Mouse (Mus musculus) cerebellum, adult 9-10 months (tissue): ENCODE measurements around the gene Zswim5.

ENCODE experiments used
- DNase-seq: peaks from one replicate; pipeline ENCODE4 v3.0.0; 2022

Gene Zswim5

GRCm38 (mm10) chr4:117007058-117007457 lies 129.9 kb downstream of the Zswim5 start:
- DNase-seq, result no peak

- no peak for DNase-seq
Observed at GRCm38 (mm10) chr4:117010231-117010630, 133.1 kb downstream of the Zswim5 start.

DNA sequence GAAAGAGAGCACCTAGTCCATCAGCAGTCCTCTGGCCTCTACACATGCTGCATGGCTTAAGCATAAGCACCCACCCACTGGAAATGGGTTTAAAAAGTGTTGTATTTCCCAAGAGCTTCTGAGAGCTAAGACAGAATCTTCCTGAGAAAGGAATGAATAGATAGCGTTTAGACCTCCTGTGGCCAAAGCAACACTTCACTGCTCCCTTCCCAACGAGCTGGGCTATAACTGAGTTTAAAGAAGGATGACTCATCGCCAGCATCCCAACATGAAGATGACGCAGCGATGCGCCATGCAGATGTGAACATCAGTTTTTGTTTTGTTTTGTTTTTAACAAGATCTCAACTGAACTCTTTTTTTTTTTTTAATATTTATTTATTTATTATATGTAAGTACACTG lies 136.4 kb downstream of the Zswim5 start:
- DNase-seq, result no peak

DNA sequence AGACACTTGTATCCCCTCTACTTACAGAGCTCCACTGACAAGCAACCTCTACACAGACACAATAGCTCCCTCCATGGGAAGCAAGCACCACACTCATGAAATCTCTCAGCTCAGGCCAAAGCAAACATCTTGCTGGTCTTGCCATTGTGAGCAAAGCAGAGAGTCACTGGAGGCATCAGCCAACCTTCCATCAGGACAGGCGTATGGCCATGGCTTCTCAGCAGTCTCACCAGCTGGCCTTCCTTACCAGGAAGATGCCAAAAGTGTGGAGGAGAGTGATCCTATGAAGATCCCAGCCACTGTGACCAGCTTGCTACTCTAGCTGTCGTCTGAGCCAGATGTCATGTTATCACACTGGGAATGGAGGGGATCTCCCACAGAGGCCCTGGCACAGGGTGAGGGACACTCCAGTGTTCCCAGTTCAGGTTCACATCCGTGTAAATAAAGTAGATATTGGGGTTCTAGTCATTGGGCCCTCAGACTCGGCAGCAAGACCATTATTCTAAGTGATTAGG lies 137.8 kb downstream of the Zswim5 start:
- no peak for DNase-seq

DNA sequence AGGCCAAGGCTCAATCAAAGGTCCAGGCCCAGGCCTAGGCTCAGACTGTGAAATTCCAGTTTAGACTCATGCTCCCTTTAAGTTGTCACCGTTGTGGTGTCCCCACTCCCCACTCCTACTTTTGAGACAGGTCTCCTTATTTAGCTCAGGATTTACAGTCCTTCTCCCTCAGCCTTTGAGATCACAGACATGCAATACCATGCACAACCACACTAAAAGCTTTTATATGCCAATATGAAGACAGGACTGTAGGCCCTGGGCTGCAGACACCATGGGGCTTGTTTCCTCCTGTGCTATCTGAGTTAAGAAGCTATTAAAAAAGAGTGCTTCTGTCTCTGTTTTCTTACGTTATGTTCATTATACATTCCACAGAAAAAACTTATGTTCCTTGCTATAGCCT lies 140.6 kb downstream of the Zswim5 start:
- no peak for DNase-seq

GRCm38 (mm10) chr4:117018327-117018726 lies 141.2 kb downstream of the Zswim5 start:
- no peak for DNase-seq

DNA sequence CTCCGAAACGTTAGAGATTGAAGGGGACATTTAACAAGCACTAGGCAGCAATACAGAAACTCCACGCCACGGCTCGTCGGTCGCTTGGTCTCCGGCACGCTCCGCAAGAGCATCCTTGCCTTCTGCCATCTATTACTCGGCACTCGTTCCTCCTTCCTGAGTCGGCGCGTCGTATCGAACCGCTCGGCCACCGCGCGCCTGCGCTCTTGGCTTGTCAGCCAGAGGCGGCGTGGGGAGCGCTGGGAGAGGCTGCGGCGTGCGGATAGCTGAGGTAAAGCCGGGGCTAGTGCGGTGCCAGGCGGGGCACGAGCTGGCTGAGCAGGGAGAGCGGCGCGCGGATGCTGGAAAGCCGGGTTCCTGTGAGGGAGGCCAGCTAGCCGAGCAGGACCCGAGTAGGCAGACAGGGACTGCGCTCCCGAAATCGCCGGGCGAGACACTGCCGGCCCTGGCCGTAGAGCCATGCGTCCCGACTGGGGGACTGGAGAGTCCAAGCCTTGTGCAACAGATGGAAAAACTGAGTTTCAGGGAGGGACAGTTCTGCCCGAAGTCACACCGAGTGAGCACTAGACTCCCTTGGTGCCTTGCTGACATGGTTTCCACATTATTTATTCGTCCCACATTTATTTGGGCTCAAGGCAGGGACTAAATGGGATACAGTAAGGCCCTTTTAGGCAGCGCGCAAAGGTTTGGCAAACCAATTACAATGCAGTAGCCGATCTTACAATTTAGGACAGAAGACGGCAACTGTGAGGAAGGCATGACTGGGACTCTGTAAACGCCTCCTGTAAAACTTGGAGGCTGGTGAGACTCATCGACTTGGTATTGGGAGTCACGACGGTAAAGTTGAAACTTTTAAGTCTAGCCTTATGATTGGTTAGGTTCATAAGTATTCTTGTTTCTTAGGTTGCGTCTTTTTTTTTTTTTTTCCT lies 142.3 kb downstream of the Zswim5 start, which contains the start of gene Eif2b3:
Gene Eif2b3 (plus strand): TSS at position 197 of the 929 bp plus-strand sequence.
- peak; percentile 91 for DNase-seq

DNA sequence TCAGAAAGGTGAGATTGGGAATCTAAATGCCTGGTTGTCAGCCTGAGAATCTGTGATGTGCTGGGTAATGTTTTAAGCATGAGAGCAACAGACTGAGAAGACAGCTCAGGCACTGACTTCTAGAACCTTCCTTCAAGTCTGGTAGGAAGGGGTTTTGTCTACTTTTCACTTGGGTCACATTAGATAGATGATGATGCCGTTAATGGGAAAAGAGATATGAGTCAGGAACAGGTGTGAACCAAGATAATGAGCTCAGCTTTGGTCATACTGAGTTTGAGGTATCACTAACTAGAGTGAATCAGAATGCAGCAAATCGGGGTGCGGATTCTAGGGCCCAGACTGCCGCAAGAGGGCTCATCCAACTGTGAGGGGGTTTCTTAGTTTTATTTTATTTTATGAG lies 146.3 kb downstream of the Zswim5 start:
- no peak for DNase-seq

- no peak for DNase-seq
Observed at GRCm38 (mm10) chr4:117031105-117031504, 153.9 kb downstream of the Zswim5 start.
